Mouse (Mus musculus): ENCODE results near the gene Kcnk3. TPM values are rescaled to one million over a fixed set of nuclear protein-coding genes. Genes with fewer than 3 reads are reported as not detected.

The Kcnk3 gene
- polyA plus RNA-seq, 1 experiment, result 25.0 TPM

GRCm38 (mm10) chr5:30617851-30618250 is 29.9 kb downstream of the Kcnk3 start:
- 30% methylated on average over 11 of the region's 11 CpGs for WGBS
- Histone ChIP-seq H3K4me1 (ENCODE audit: control insufficient read depth, insufficient read depth, low read length) (peaks cover 4% of the 10 kb centered on the region; the same call in 1 of the 2 replicates), H3K36me3 (ENCODE audit: control insufficient read depth, insufficient read depth, low read length) (no peaks in the 10 kb centered on the region), H3K27ac (ENCODE audit: insufficient read depth, low read depth, low read length) (no peak overlapping the region), H3K27me3 (replicated peaks; ENCODE audit: control insufficient read depth, insufficient read depth, low read length) (0 out of 2 replicates have a peak, but pooled peaks cover 2% of the 10 kb centered on the region), H3K4me3 (ENCODE audit: insufficient read depth, low read depth, low read length) (no peak overlapping the region)
- no peak for TF ChIP-seq CTCF (conservative IDR thresholded peaks at IDR 0.05; ENCODE audit: insufficient read depth, insufficient read length, low read depth, low read length)
- peak; percentile 73 for DNase-seq

GRCm38 (mm10) chr5:30618376-30619003 is 30.5 kb downstream of the Kcnk3 start:
- WGBS, result 69% methylated on average over 8 of the region's 8 CpGs
- TF ChIP-seq CTCF (conservative IDR thresholded peaks at IDR 0.05; ENCODE audit: insufficient read depth, insufficient read length, low read depth, low read length), result no peak
- no peak for TF ChIP-seq POLR2A (IDR thresholded peaks at IDR 0.05; ENCODE audit: low read depth, low read length)
- Histone ChIP-seq H3K27ac (ENCODE audit: insufficient read depth, low read depth, low read length) (no peak overlapping the region), H3K27me3 (replicated peaks; ENCODE audit: control insufficient read depth, insufficient read depth, low read length) (0 out of 2 replicates have a peak, but pooled peaks cover 2% of the 10 kb centered on the region), H3K36me3 (ENCODE audit: control insufficient read depth, insufficient read depth, low read length) (no peaks in the 10 kb centered on the region), H3K4me3 (ENCODE audit: insufficient read depth, low read depth, low read length) (no peak overlapping the region), H3K4me1 (ENCODE audit: control insufficient read depth, insufficient read depth, low read length) (peaks cover 4% of the 10 kb centered on the region; the same call in 1 of the 2 replicates)
- peak; percentile 19 for DNase-seq

GRCm38 (mm10) chr5:30619211-30619610 is 31.2 kb downstream of the Kcnk3 start:
- Histone ChIP-seq H3K27ac (ENCODE audit: insufficient read depth, low read depth, low read length) (no peak overlapping the region), H3K36me3 (ENCODE audit: control insufficient read depth, insufficient read depth, low read length) (no peaks in the 10 kb centered on the region), H3K27me3 (replicated peaks; ENCODE audit: control insufficient read depth, insufficient read depth, low read length) (0 out of 2 replicates have a peak, but pooled peaks cover 2% of the 10 kb centered on the region), H3K4me1 (ENCODE audit: control insufficient read depth, insufficient read depth, low read length) (peaks cover 4% of the 10 kb centered on the region; the same call in 1 of the 2 replicates), H3K4me3 (ENCODE audit: insufficient read depth, low read depth, low read length) (no peak overlapping the region)
- no peak for TF ChIP-seq POLR2A (IDR thresholded peaks at IDR 0.05; ENCODE audit: low read depth, low read length)
- WGBS, result 81% methylated on average over 2 of the region's 2 CpGs
- DNase-seq, result no peak

- no peaks in the 10 kb centered on the region for H3K36me3 ChIP-seq (ENCODE audit: control insufficient read depth, insufficient read depth, low read length)
- H3K4me3 ChIP-seq (ENCODE audit: insufficient read depth, low read depth, low read length), result no peak overlapping the region
- WGBS, result 97% methylated on average over 20 of the region's 20 CpGs
- no peak for TF ChIP-seq POLR2A (IDR thresholded peaks at IDR 0.05; ENCODE audit: low read depth, low read length)
- TF ChIP-seq CTCF (conservative IDR thresholded peaks at IDR 0.05; ENCODE audit: insufficient read depth, insufficient read length, low read depth, low read length), result no peak
- no peak overlapping the region for H3K27ac ChIP-seq (ENCODE audit: insufficient read depth, low read depth, low read length)
- no peak for DNase-seq
- H3K4me1 ChIP-seq (ENCODE audit: control insufficient read depth, insufficient read depth, low read length), result peaks cover 4% of the 10 kb centered on the region; the same call in 1 of the 2 replicates
- 0 out of 2 replicates have a peak, but pooled peaks cover 2% of the 10 kb centered on the region for H3K27me3 ChIP-seq (replicated peaks; ENCODE audit: control insufficient read depth, insufficient read depth, low read length)
Measured at GRCm38 (mm10) chr5:30620567-30620966, 32.6 kb downstream of the Kcnk3 start.

- Histone ChIP-seq H3K27ac (ENCODE audit: insufficient read depth, low read depth, low read length) (no peak overlapping the region), H3K27me3 (replicated peaks; ENCODE audit: control insufficient read depth, insufficient read depth, low read length) (0 out of 2 replicates have a peak, but pooled peaks cover 2% of the 10 kb centered on the region), H3K4me1 (ENCODE audit: control insufficient read depth, insufficient read depth, low read length) (peaks cover 4% of the 10 kb centered on the region; the same call in 1 of the 2 replicates), H3K4me3 (ENCODE audit: insufficient read depth, low read depth, low read length) (no peak overlapping the region), H3K36me3 (ENCODE audit: control insufficient read depth, insufficient read depth, low read length) (no peaks in the 10 kb centered on the region)
- 96% methylated on average over 9 of the region's 9 CpGs for WGBS
- TF ChIP-seq POLR2A (IDR thresholded peaks at IDR 0.05; ENCODE audit: low read depth, low read length) (no peak), CTCF (conservative IDR thresholded peaks at IDR 0.05; ENCODE audit: insufficient read depth, insufficient read length, low read depth, low read length) (no peak)
- DNase-seq, result no peak
Measured at GRCm38 (mm10) chr5:30621211-30621790, 33.3 kb downstream of the Kcnk3 start.

GRCm38 (mm10) chr5:30621844-30622176 is 33.8 kb downstream of the Kcnk3 start:
- no peak overlapping the region for H3K4me3 ChIP-seq (ENCODE audit: insufficient read depth, low read depth, low read length)
- no peak for TF ChIP-seq CTCF (conservative IDR thresholded peaks at IDR 0.05; ENCODE audit: insufficient read depth, insufficient read length, low read depth, low read length)
- TF ChIP-seq POLR2A (IDR thresholded peaks at IDR 0.05; ENCODE audit: low read depth, low read length), result no peak
- H3K27ac ChIP-seq (ENCODE audit: insufficient read depth, low read depth, low read length), result no peak overlapping the region
- H3K4me1 ChIP-seq (ENCODE audit: control insufficient read depth, insufficient read depth, low read length), result peaks cover 4% of the 10 kb centered on the region; the same call in 1 of the 2 replicates
- no peaks in the 10 kb centered on the region for H3K36me3 ChIP-seq (ENCODE audit: control insufficient read depth, insufficient read depth, low read length)
- no peak for DNase-seq
- 0 out of 2 replicates have a peak, but pooled peaks cover 2% of the 10 kb centered on the region for H3K27me3 ChIP-seq (replicated peaks; ENCODE audit: control insufficient read depth, insufficient read depth, low read length)
- 56% methylated on average over 22 of the region's 22 CpGs for WGBS

- Histone ChIP-seq H3K36me3 (ENCODE audit: control insufficient read depth, insufficient read depth, low read length) (no peaks in the 10 kb centered on the region), H3K27me3 (replicated peaks; ENCODE audit: control insufficient read depth, insufficient read depth, low read length) (0 out of 2 replicates have a peak, but pooled peaks cover 2% of the 10 kb centered on the region), H3K27ac (ENCODE audit: insufficient read depth, low read depth, low read length) (no peak overlapping the region), H3K4me3 (ENCODE audit: insufficient read depth, low read depth, low read length) (peak overlapping the region; percentile 22; the same call in 1 of the 2 replicates), H3K4me1 (ENCODE audit: control insufficient read depth, insufficient read depth, low read length) (peaks cover 4% of the 10 kb centered on the region; the same call in 1 of the 2 replicates)
- WGBS, result 4% methylated on average over 69 of the region's 69 CpGs
- peak; percentile 13 for DNase-seq
- no peak for TF ChIP-seq CTCF (conservative IDR thresholded peaks at IDR 0.05; ENCODE audit: insufficient read depth, insufficient read length, low read depth, low read length)
- TF ChIP-seq POLR2A (IDR thresholded peaks at IDR 0.05; ENCODE audit: low read depth, low read length), result no peak
Measured at GRCm38 (mm10) chr5:30622177-30622840, 34.3 kb downstream of the Kcnk3 start.
